7 mouse cellular contexts compared by ENCODE assay signal in the genomic region with DNA sequence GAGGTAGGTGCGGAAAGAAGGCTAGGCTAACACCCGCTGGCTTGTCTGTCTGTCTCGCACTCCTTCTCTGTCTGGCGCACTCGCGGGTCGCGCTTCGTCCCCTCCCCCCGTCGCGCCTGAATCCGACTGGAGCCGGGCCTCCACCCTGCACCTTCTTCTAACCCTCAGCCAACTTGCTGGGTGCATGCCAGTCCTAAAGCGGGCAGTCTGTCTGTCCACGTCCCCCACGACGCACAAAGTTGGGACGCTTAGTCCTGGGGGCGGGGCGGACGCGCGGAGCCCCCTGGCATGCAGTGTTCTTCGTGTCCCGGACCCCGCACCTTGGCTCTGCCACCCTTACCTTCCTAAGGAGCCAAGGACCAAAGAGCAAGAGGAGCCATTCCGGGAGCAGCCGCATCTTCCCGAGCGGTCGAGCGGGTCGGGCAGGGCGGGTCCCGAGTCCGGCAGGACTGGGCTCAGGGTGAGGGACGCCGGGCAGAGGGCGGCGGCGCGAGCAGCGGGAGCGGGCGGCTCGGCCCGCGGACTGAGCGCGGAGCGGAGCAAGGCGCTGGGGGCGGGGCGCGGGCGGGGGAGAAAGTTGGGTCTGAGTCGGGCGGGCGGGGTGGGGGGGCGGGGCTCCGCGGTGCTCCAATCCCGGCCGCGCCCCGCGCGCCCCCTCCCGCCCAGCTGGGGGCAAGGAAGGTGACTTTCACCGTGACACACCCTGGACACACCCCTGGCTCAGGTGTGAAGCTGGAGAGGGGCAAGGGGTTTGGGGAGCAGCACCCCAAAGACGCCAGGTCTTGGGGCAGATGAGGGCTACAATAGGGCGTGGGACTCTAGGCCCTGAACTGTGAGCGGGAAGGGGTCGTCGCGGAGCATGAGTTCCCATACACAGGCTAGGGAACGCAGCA. TPM values are rescaled to one million over a fixed set of nuclear protein-coding genes. Genes with fewer than 3 reads are reported as not detected.
DNase-seq lines count a peak whose midpoint lies in the region; ATAC-seq and TF ChIP-seq lines count a peak whose summit lies in the region.

A gene (minus strand): TSS at position 524 of the 893 bp plus-strand sequence.

- 2% methylated on average over 76 of the region's 78 CpGs for WGBS in thymus, adult 2 months
- under 1% methylated on average over 75 of the region's 78 CpGs for WGBS in embryonic facial prominence, embryonic 15.5 days
- under 1% methylated on average over 50 of the region's 78 CpGs for WGBS in intestine, postnatal 0 days
- WGBS in midbrain, embryonic 12.5 days, result under 1% methylated on average over 64 of the region's 78 CpGs

- TF ChIP-seq POLR2A in thymus, adult 2 months (IDR thresholded peaks at IDR 0.05; ENCODE audit: control insufficient read depth, extremely low read depth, insufficient read depth, low read length, poor library complexity), result no peak

- no peak for DNase-seq in thymus, adult 2 months
- DNase-seq in thymus, postnatal 25 days, result no peak
- no peak for DNase-seq in frontal cortex, postnatal 25 days (ENCODE audit: low spot score in 2 of 2)
- no peak for DNase-seq in layer of hippocampus, postnatal 25 days (ENCODE audit: extremely low spot score in 1 of 2, low spot score in 1 of 2)

- no peaks in the 10 kb centered on the region for H3K9me3 ChIP-seq in embryonic facial prominence, embryonic 15.5 days (replicated peaks)
- H3K9me3 ChIP-seq in intestine, postnatal 0 days (ENCODE audit: control insufficient read depth), result no peaks in the 10 kb centered on the region
- no peaks in the 10 kb centered on the region for H3K9me3 ChIP-seq in midbrain, embryonic 12.5 days

- peak within 1 kb of the TSS; percentile 40 for H3K9ac ChIP-seq in embryonic facial prominence, embryonic 15.5 days
- 0 out of 2 replicates have a peak within 1 kb of the TSS, but pooled peaks have one; percentile 11 for H3K9ac ChIP-seq in intestine, postnatal 0 days (ENCODE audit: low read depth, low read length)
- peak within 1 kb of the TSS; percentile 68 for H3K9ac ChIP-seq in midbrain, embryonic 12.5 days (replicated peaks)

- H3K4me3 ChIP-seq in thymus, adult 2 months (ENCODE audit: control insufficient read depth, insufficient read depth, low read length), result peak within 1 kb of the TSS; percentile 22
- peak within 1 kb of the TSS; percentile 50 for H3K4me3 ChIP-seq in embryonic facial prominence, embryonic 15.5 days (replicated peaks)
- peak within 1 kb of the TSS; percentile 44 for H3K4me3 ChIP-seq in intestine, postnatal 0 days (ENCODE audit: low read depth, low read length)
- H3K4me3 ChIP-seq in midbrain, embryonic 12.5 days, result peak within 1 kb of the TSS; percentile 52

- no peaks in the 10 kb centered on the region for H3K36me3 ChIP-seq in thymus, adult 2 months (ENCODE audit: control insufficient read depth, insufficient read depth, low read length)
- peaks cover 12% of the 10 kb centered on the region for H3K36me3 ChIP-seq in embryonic facial prominence, embryonic 15.5 days
- H3K36me3 ChIP-seq in intestine, postnatal 0 days (ENCODE audit: control insufficient read depth, insufficient read depth), result peaks cover 10% of the 10 kb centered on the region; the same call in 1 of the 2 replicates
- peaks cover 10% of the 10 kb centered on the region for H3K36me3 ChIP-seq in midbrain, embryonic 12.5 days

- no peak within 1 kb of the TSS for H3K27ac ChIP-seq in thymus, adult 2 months (ENCODE audit: control insufficient read depth, insufficient read depth, low read length)
- no peak within 1 kb of the TSS for H3K27ac ChIP-seq in embryonic facial prominence, embryonic 15.5 days (replicated peaks)
- no peak within 1 kb of the TSS for H3K27ac ChIP-seq in intestine, postnatal 0 days (ENCODE audit: low read depth, low read length)
- H3K27ac ChIP-seq in midbrain, embryonic 12.5 days (replicated peaks), result peak within 1 kb of the TSS; percentile 71

- no peak for TF ChIP-seq CTCF in thymus, adult 2 months (IDR thresholded peaks at IDR 0.05; ENCODE audit: borderline replicate concordance, control insufficient read depth, extremely low read depth, insufficient read depth, low read length, poor library complexity)
- no peak for TF ChIP-seq CTCF in intestine, postnatal 0 days (IDR thresholded peaks at IDR 0.05; ENCODE audit: low read depth)

- peaks cover 43% of the 10 kb centered on the region for H3K27me3 ChIP-seq in thymus, adult 2 months (ENCODE audit: control insufficient read depth, insufficient read depth, low read length)
- peaks cover 77% of the 10 kb centered on the region for H3K27me3 ChIP-seq in embryonic facial prominence, embryonic 15.5 days
- H3K27me3 ChIP-seq in intestine, postnatal 0 days (replicated peaks; ENCODE audit: control insufficient read depth, insufficient read depth, low read length), result peaks cover 78% of the 10 kb centered on the region
- H3K27me3 ChIP-seq in midbrain, embryonic 12.5 days, result peaks cover 75% of the 10 kb centered on the region

- ATAC-seq in embryonic facial prominence, embryonic 15.5 days (ENCODE audit: insufficient number of reproducible peaks, low FRiP score, low TSS enrichment, low read depth), result no peak
- 0 out of 2 replicates have a peak, but pooled peaks have one; percentile 12 for ATAC-seq in intestine, postnatal 0 days
- ATAC-seq in midbrain, embryonic 12.5 days (ENCODE audit: low FRiP score, low read depth), result no peak

- H3K4me1 ChIP-seq in thymus, adult 2 months (replicated peaks; ENCODE audit: control insufficient read depth, insufficient read depth, low read length), result peaks cover 10% of the 10 kb centered on the region
- peaks cover 44% of the 10 kb centered on the region for H3K4me1 ChIP-seq in embryonic facial prominence, embryonic 15.5 days
- peaks cover 3% of the 10 kb centered on the region; the same call in 1 of the 2 replicates for H3K4me1 ChIP-seq in intestine, postnatal 0 days (replicated peaks; ENCODE audit: control insufficient read depth, insufficient read depth, low read length)
- H3K4me1 ChIP-seq in midbrain, embryonic 12.5 days, result peaks cover 68% of the 10 kb centered on the region

- peak within 1 kb of the TSS; percentile 97 for H3K4me2 ChIP-seq in embryonic facial prominence, embryonic 15.5 days (replicated peaks)
- peak within 1 kb of the TSS; percentile 75 for H3K4me2 ChIP-seq in intestine, postnatal 0 days (replicated peaks; ENCODE audit: low read depth)
- peak within 1 kb of the TSS; percentile 69 for H3K4me2 ChIP-seq in midbrain, embryonic 12.5 days (replicated peaks)

RNA-seq across cellular contexts. Expression of the gene that starts here (rescaled TPM):
- 0.06 and 0.20 TPM in 2 replicates for polyA plus RNA-seq in thymus, adult 2 months (2012; rRNA removed)
- polyA plus RNA-seq in embryonic facial prominence, embryonic 15.5 days (2015; fragmentation: Nextera tagmentation; extraction: Ambion mirVana), result 8.0 and 9.2 TPM in 2 replicates
- 2.9 and 4.5 TPM in 2 replicates for polyA plus RNA-seq in intestine, postnatal 0 days (2015; fragmentation: Nextera tagmentation; extraction: Ambion mirVana)
- 55.9 and 58.2 TPM in 2 replicates for polyA plus RNA-seq in midbrain, embryonic 12.5 days (2016; fragmentation: Nextera tagmentation; extraction: Ambion mirVana)
- total RNA-seq in layer of hippocampus, postnatal 25 days (2021), result 1 to 10 TPM; 1.9 to 2.1 TPM

Comparison
In these comparisons a context has a peak if more than half of its experiments do, and no peak if none do; other contexts are left out.
1. H3K9ac ChIP-seq: peak in every context shown above with its lines; median percentile 68 in midbrain, embryonic 12.5 days; 40 in embryonic facial prominence, embryonic 15.5 days; 11 in intestine, postnatal 0 days.